In genomic region chr2:169998878-169999337, GRCm38 (mm10) we compare ENCODE assay signal across 14 mouse cellular contexts.
DNase-seq lines count a peak whose midpoint lies in the region; ATAC-seq and TF ChIP-seq lines count a peak whose summit lies in the region.
"Had no signal": no experiment of that assay in that cellular context is flagged by ENCODE, and none has a peak within 500 bp of the region (broad histone marks: within the 10 kb centered on the region; RNA-seq: fewer than 3 reads in every experiment).

No protein-coding gene starts in this region.

- peak; percentile 41 for DNase-seq in left cerebral cortex, postnatal 4 days
- DNase-seq in left cerebral cortex, adult 11 months (ENCODE audit: low spot score) = no peak
- DNase-seq in heart, embryonic 10.5 days (ENCODE audit: low spot score) = no peak
- DNase-seq in adrenal gland, adult (ENCODE audit: inconsistent age in 2 of 2, low spot score in 1 of 2) = no peak
- no peak for DNase-seq in frontal cortex, adult 2 months (ENCODE audit: extremely low spot score in 1 of 2, low spot score in 1 of 2)
- DNase-seq: adrenal gland, postnatal 25 days; cerebellum, postnatal 36 days; gastrocnemius, postnatal 10 days; heart, postnatal 36 days; layer of hippocampus, postnatal 36 days had no signal

- peak; percentile 46; the same call in 1 of the 2 replicates for ATAC-seq in hindbrain, embryonic 15.5 days (ENCODE audit: low FRiP score, low read depth)
- 0 out of 2 replicates have a peak, but pooled peaks have one; percentile 44 for ATAC-seq in neural tube, embryonic 13.5 days (ENCODE audit: low read depth)

- H3K27ac ChIP-seq in embryonic fibroblast, embryonic 13.5 days (ENCODE audit: insufficient read depth, low read length) = peak overlapping the region; percentile 38
- peak overlapping the region; percentile 70 for H3K27ac ChIP-seq in hindbrain, embryonic 15.5 days (replicated peaks)
- H3K27ac ChIP-seq in neural tube, embryonic 13.5 days (replicated peaks) = peak overlapping the region; percentile 87
- H3K27ac ChIP-seq in heart, embryonic 10.5 days = no peak overlapping the region
- H3K27ac ChIP-seq: lung, embryonic 15.5 days had no signal

- H3K4me2 ChIP-seq in hindbrain, embryonic 15.5 days = peak overlapping the region; percentile 36
- H3K4me2 ChIP-seq in neural tube, embryonic 13.5 days = peak overlapping the region; percentile 31; the same call in 1 of the 2 replicates
- H3K4me2 ChIP-seq: lung, embryonic 15.5 days had no signal

- no peaks in the 10 kb centered on the region for H3K36me3 ChIP-seq in hindbrain, embryonic 15.5 days
- H3K36me3 ChIP-seq in neural tube, embryonic 13.5 days = no peaks in the 10 kb centered on the region
- no peaks in the 10 kb centered on the region for H3K36me3 ChIP-seq in heart, embryonic 10.5 days
- H3K36me3 ChIP-seq: lung, embryonic 15.5 days had no signal

- intact Hi-C loops in left cerebral cortex, postnatal 4 days (cut with DNase I) = no loop called here

- H3K9ac ChIP-seq in hindbrain, embryonic 15.5 days = no peak overlapping the region
- H3K9ac ChIP-seq in neural tube, embryonic 13.5 days = 0 out of 2 replicates have a peak overlapping the region, but pooled peaks have one; percentile 36
- H3K9ac ChIP-seq: lung, embryonic 15.5 days had no signal

- H3K4me3 ChIP-seq in embryonic fibroblast, embryonic 13.5 days (ENCODE audit: insufficient read depth, low read length) = no peak overlapping the region
- H3K4me3 ChIP-seq in hindbrain, embryonic 15.5 days = no peak overlapping the region
- no peak overlapping the region for H3K4me3 ChIP-seq in neural tube, embryonic 13.5 days
- no peak overlapping the region for H3K4me3 ChIP-seq in heart, embryonic 10.5 days
- H3K4me3 ChIP-seq: lung, embryonic 15.5 days had no signal

- H3K9me3 ChIP-seq in hindbrain, embryonic 15.5 days = no peaks in the 10 kb centered on the region
- H3K9me3 ChIP-seq in neural tube, embryonic 13.5 days = no peaks in the 10 kb centered on the region
- no peaks in the 10 kb centered on the region for H3K9me3 ChIP-seq in heart, embryonic 10.5 days
- H3K9me3 ChIP-seq: lung, embryonic 15.5 days had no signal

- no peaks in the 10 kb centered on the region for H3K27me3 ChIP-seq in hindbrain, embryonic 15.5 days
- H3K27me3 ChIP-seq in neural tube, embryonic 13.5 days = no peaks in the 10 kb centered on the region
- no peaks in the 10 kb centered on the region for H3K27me3 ChIP-seq in heart, embryonic 10.5 days (ENCODE audit: insufficient read depth, poor library complexity, severe bottlenecking)
- H3K27me3 ChIP-seq: lung, embryonic 15.5 days had no signal

- 0 out of 2 replicates have a peak, but pooled peaks cover 9% of the 10 kb centered on the region for H3K4me1 ChIP-seq in embryonic fibroblast, embryonic 13.5 days (ENCODE audit: control insufficient read depth, insufficient read depth, low read length)
- H3K4me1 ChIP-seq in hindbrain, embryonic 15.5 days (replicated peaks) = peaks cover 59% of the 10 kb centered on the region
- peaks cover 62% of the 10 kb centered on the region for H3K4me1 ChIP-seq in neural tube, embryonic 13.5 days (replicated peaks)
- peaks cover 29% of the 10 kb centered on the region for H3K4me1 ChIP-seq in heart, embryonic 10.5 days

- no peak for TF ChIP-seq CTCF in embryonic fibroblast, embryonic 13.5 days (IDR thresholded peaks at IDR 0.05; ENCODE audit: borderline replicate concordance, insufficient read depth, low read length)

- TF ChIP-seq POLR2A in embryonic fibroblast, embryonic 13.5 days (IDR thresholded peaks at IDR 0.05; ENCODE audit: low read depth, low read length) = no peak

- WGBS in hindbrain, embryonic 15.5 days = 15% methylated on average over 11 of the region's 11 CpGs
- 19% methylated on average over 11 of the region's 11 CpGs for WGBS in neural tube, embryonic 13.5 days
- 80% methylated on average over 11 of the region's 11 CpGs for WGBS in heart, embryonic 10.5 days
